Comparison of ENCODE assay signal across 28 mouse cellular contexts in the genomic region with DNA sequence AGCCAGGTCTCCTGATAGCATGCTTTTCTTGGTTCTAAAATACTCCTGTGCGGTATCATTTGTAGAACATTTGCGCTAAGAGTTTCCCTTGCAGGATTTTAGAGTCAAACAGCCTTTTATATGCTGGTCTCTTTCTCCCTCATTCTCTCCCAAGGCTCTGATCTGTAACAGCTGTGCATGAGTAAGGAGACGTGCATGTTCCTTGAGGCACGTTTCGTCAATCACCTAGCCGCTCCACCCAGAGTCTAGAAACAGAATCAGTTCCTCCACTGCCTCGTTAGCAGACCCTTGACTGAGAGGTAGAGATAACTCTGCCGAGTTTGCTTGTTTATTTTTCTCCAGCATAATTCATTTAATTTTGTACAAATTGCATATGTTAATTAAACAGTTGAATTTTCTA.
DNase-seq lines count a peak whose midpoint lies in the region; ATAC-seq and TF ChIP-seq lines count a peak whose summit lies in the region.
"Had no signal": no experiment of that assay in that cellular context is flagged by ENCODE, and none has a peak within 500 bp of the region (broad histone marks: within the 10 kb centered on the region; RNA-seq: fewer than 3 reads in every experiment).

No protein-coding gene starts in this region.

- no peak overlapping the region for H3K4me3 ChIP-seq in forebrain, embryonic 16.5 days (replicated peaks; ENCODE audit: low read length)
- H3K4me3 ChIP-seq in forebrain, postnatal 0 days (ENCODE audit: low read depth, low read length) = no peak overlapping the region
- H3K4me3 ChIP-seq in limb, embryonic 13.5 days = no peak overlapping the region
- no peak overlapping the region for H3K4me3 ChIP-seq in limb, embryonic 10.5 days
- H3K4me3 ChIP-seq: embryonic facial prominence, embryonic 13.5 days; heart, adult 2 months; heart, embryonic 12.5 days; liver, embryonic 15.5 days; neural tube, embryonic 15.5 days; stomach, embryonic 15.5 days had no signal

- no peak overlapping the region for H3K27ac ChIP-seq in forebrain, embryonic 16.5 days (ENCODE audit: low read length)
- H3K27ac ChIP-seq in forebrain, postnatal 0 days (ENCODE audit: low read depth, low read length) = no peak overlapping the region
- no peak overlapping the region for H3K27ac ChIP-seq in limb, embryonic 13.5 days
- no peak overlapping the region for H3K27ac ChIP-seq in limb, embryonic 10.5 days
- H3K27ac ChIP-seq: embryonic facial prominence, embryonic 13.5 days; heart, adult 2 months; liver, embryonic 15.5 days; neural tube, embryonic 15.5 days; stomach, embryonic 15.5 days had no signal

- H3K27me3 ChIP-seq in forebrain, embryonic 16.5 days (replicated peaks; ENCODE audit: control insufficient read depth, insufficient read depth, low read length) = 0 out of 2 replicates have a peak, but pooled peaks cover 5% of the 10 kb centered on the region
- no peaks in the 10 kb centered on the region for H3K27me3 ChIP-seq in forebrain, postnatal 0 days (ENCODE audit: insufficient read depth, low read length)
- H3K27me3 ChIP-seq in limb, embryonic 13.5 days = no peaks in the 10 kb centered on the region
- no peaks in the 10 kb centered on the region for H3K27me3 ChIP-seq in limb, embryonic 10.5 days (ENCODE audit: low read depth, poor library complexity, severe bottlenecking)
- H3K27me3 ChIP-seq: embryonic facial prominence, embryonic 13.5 days; heart, embryonic 12.5 days; liver, embryonic 15.5 days; neural tube, embryonic 15.5 days; stomach, embryonic 15.5 days had no signal

- no peak for DNase-seq in forebrain, postnatal 0 days
- no peak for DNase-seq in limb, embryonic 10.5 days (ENCODE audit: low spot score)
- DNase-seq in brain, adult 2 months (ENCODE audit: low read depth, low spot score) = peak; percentile 17
- peak; percentile 52 for DNase-seq in brain, embryonic 14.5 days (ENCODE audit: low read depth)
- no peak for DNase-seq in cerebellum, adult 9-10 months
- DNase-seq in right cerebral cortex, adult 18-20 months = no peak
- DNase-seq: adrenal gland, postnatal 25 days; B cell, adult 2 months; cerebellum, adult 2 months; cerebellum, postnatal 25 days; heart, adult 2 months; heart, postnatal 4 days; kidney, adult 9 months; kidney, postnatal 10 days; layer of hippocampus, postnatal 36 days; left cerebral cortex, postnatal 4 days; lung, embryonic 14.5 days; lung, postnatal 14 days; retina, postnatal 1 day; right cerebral cortex, postnatal 25 days had no signal

- peak; percentile 49; the same call in 1 of the 2 replicates for ATAC-seq in forebrain, embryonic 16.5 days
- ATAC-seq in forebrain, postnatal 0 days = no peak; the same call in 1 of the 2 replicates
- peak; percentile 61; the same call in 1 of the 2 replicates for ATAC-seq in limb, embryonic 13.5 days (ENCODE audit: low FRiP score, low read depth)
- ATAC-seq: intestine, postnatal 0 days had no signal

- no peak overlapping the region for H3K9ac ChIP-seq in forebrain, embryonic 16.5 days (replicated peaks; ENCODE audit: low read depth, low read length)
- no peak overlapping the region for H3K9ac ChIP-seq in forebrain, postnatal 0 days
- no peak overlapping the region for H3K9ac ChIP-seq in limb, embryonic 13.5 days
- H3K9ac ChIP-seq: embryonic facial prominence, embryonic 13.5 days; heart, embryonic 12.5 days; liver, embryonic 15.5 days; lung, embryonic 14.5 days; neural tube, embryonic 15.5 days; stomach, embryonic 15.5 days had no signal

- TF ChIP-seq CTCF in forebrain, postnatal 0 days (IDR thresholded peaks at IDR 0.05; ENCODE audit: low read depth) = no peak
- TF ChIP-seq CTCF in brain, embryonic 14.5 days (IDR thresholded peaks at IDR 0.05; ENCODE audit: borderline replicate concordance, extremely low read depth, insufficient read depth, insufficient read length) = no peak

- H3K4me1 ChIP-seq in forebrain, embryonic 16.5 days (replicated peaks; ENCODE audit: control insufficient read depth, insufficient read depth, low read length) = peaks cover 4% of the 10 kb centered on the region
- no peaks in the 10 kb centered on the region for H3K4me1 ChIP-seq in forebrain, postnatal 0 days (ENCODE audit: insufficient read depth)
- H3K4me1 ChIP-seq in limb, embryonic 13.5 days = no peaks in the 10 kb centered on the region
- H3K4me1 ChIP-seq in limb, embryonic 10.5 days = no peaks in the 10 kb centered on the region
- H3K4me1 ChIP-seq: embryonic facial prominence, embryonic 13.5 days; liver, embryonic 15.5 days; stomach, embryonic 15.5 days had no signal

- TF ChIP-seq POLR2A in brain, embryonic 14.5 days (IDR thresholded peaks at IDR 0.05; ENCODE audit: borderline replicate concordance, extremely low read depth, insufficient read depth, insufficient read length, poor library complexity, severe bottlenecking) = no peak

- H3K36me3 ChIP-seq in forebrain, embryonic 16.5 days (ENCODE audit: control insufficient read depth, insufficient read depth) = no peaks in the 10 kb centered on the region
- H3K36me3 ChIP-seq in forebrain, postnatal 0 days (ENCODE audit: insufficient read depth) = no peaks in the 10 kb centered on the region
- no peaks in the 10 kb centered on the region for H3K36me3 ChIP-seq in limb, embryonic 13.5 days
- no peaks in the 10 kb centered on the region for H3K36me3 ChIP-seq in limb, embryonic 10.5 days
- H3K36me3 ChIP-seq: embryonic facial prominence, embryonic 13.5 days; heart, embryonic 12.5 days; liver, embryonic 15.5 days; neural tube, embryonic 15.5 days; stomach, embryonic 15.5 days had no signal

- WGBS in forebrain, embryonic 16.5 days = 36% methylated on average over 8 of the region's 8 CpGs
- WGBS in forebrain, postnatal 0 days = 38% methylated on average over 8 of the region's 8 CpGs
- whole genome bisulfite sequencing in limb, embryonic 13.5 days = 38% methylated on average over 8 of the region's 8 CpGs
- 66% methylated on average over 8 of the region's 8 CpGs for WGBS in limb, embryonic 10.5 days

- H3K4me2 ChIP-seq in forebrain, embryonic 16.5 days (ENCODE audit: low read length) = peak overlapping the region; percentile 25; the same call in 1 of the 2 replicates
- H3K4me2 ChIP-seq in forebrain, postnatal 0 days (ENCODE audit: low read depth) = no peak overlapping the region
- no peak overlapping the region for H3K4me2 ChIP-seq in limb, embryonic 13.5 days (replicated peaks)
- H3K4me2 ChIP-seq: embryonic facial prominence, embryonic 13.5 days; heart, embryonic 12.5 days; liver, embryonic 15.5 days; lung, embryonic 14.5 days; neural tube, embryonic 15.5 days; stomach, embryonic 15.5 days had no signal

- H3K9me3 ChIP-seq in forebrain, embryonic 16.5 days (ENCODE audit: control insufficient read depth, low read length) = no peaks in the 10 kb centered on the region
- H3K9me3 ChIP-seq in forebrain, postnatal 0 days (ENCODE audit: low read length) = no peaks in the 10 kb centered on the region
- no peaks in the 10 kb centered on the region for H3K9me3 ChIP-seq in limb, embryonic 13.5 days
- no peaks in the 10 kb centered on the region for H3K9me3 ChIP-seq in limb, embryonic 10.5 days (replicated peaks)
- H3K9me3 ChIP-seq: embryonic facial prominence, embryonic 13.5 days; heart, embryonic 12.5 days; liver, embryonic 15.5 days; neural tube, embryonic 15.5 days; stomach, embryonic 15.5 days had no signal

Comparison
In these comparisons a context has a peak if more than half of its experiments do, and no peak if none do; other contexts are left out.
1. DNase-seq: peak in brain, adult 2 months (single experiment) and brain, embryonic 14.5 days (single experiment); none in forebrain, postnatal 0 days (single experiment), limb, embryonic 10.5 days (single experiment), cerebellum, adult 9-10 months (single experiment) and right cerebral cortex, adult 18-20 months (single experiment).